Mouse (Mus musculus): Measurements from ENCODE around the gene Pigh.

The Pigh gene

GRCm38 (mm10) chr12:79089182-79089812, at the start of gene Pigh:
Gene Pigh, minus strand, starts transcription at chr12:79089651.
- peak; percentile 64 for DNase-seq (ENCODE audit: low spot score)

- DNase-seq (ENCODE audit: low spot score) = no peak
Observed at GRCm38 (mm10) chr12:79138999-79139398, 49.5 kb upstream of the Pigh start.

- DNase-seq (ENCODE audit: low spot score) = no peak
Observed at GRCm38 (mm10) chr12:79136949-79137348, 47.5 kb upstream of the Pigh start.

GRCm38 (mm10) chr12:79135105-79135504, 45.7 kb upstream of the Pigh start:
- DNase-seq (ENCODE audit: low spot score) = no peak

GRCm38 (mm10) chr12:79134676-79135075, 45.2 kb upstream of the Pigh start:
- DNase-seq (ENCODE audit: low spot score) = no peak

- DNase-seq (ENCODE audit: low spot score) = no peak
Observed at GRCm38 (mm10) chr12:79131706-79132460, 42.4 kb upstream of the Pigh start.

GRCm38 (mm10) chr12:79131178-79131675, 41.8 kb upstream of the Pigh start:
- DNase-seq (ENCODE audit: low spot score) = no peak

GRCm38 (mm10) chr12:79130299-79131177, 41.1 kb upstream of the Pigh start, which contains the start of gene Arg2:
Gene Arg2, plus strand, starts transcription at chr12:79130777.
- DNase-seq (ENCODE audit: low spot score) = peak; percentile 27

- no peak for DNase-seq (ENCODE audit: low spot score)
Observed at GRCm38 (mm10) chr12:79122820-79123219, 33.4 kb upstream of the Pigh start.

GRCm38 (mm10) chr12:79118991-79119390, 29.5 kb upstream of the Pigh start:
- DNase-seq (ENCODE audit: low spot score) = no peak

- no peak for DNase-seq (ENCODE audit: low spot score)
Observed at GRCm38 (mm10) chr12:79105312-79105711, 15.9 kb upstream of the Pigh start.

- no peak for DNase-seq (ENCODE audit: low spot score)
Observed at GRCm38 (mm10) chr12:79104544-79104943, 15.1 kb upstream of the Pigh start.

GRCm38 (mm10) chr12:79103773-79104172, 14.3 kb upstream of the Pigh start:
- DNase-seq (ENCODE audit: low spot score) = no peak

GRCm38 (mm10) chr12:79097106-79097752, 7.8 kb upstream of the Pigh start:
- DNase-seq (ENCODE audit: low spot score) = no peak

GRCm38 (mm10) chr12:79092569-79092968, 3.1 kb upstream of the Pigh start:
- DNase-seq (ENCODE audit: low spot score) = no peak

- no peak for DNase-seq (ENCODE audit: low spot score)
Observed at GRCm38 (mm10) chr12:79073362-79073761, 16.1 kb downstream of the Pigh start.

GRCm38 (mm10) chr12:79072576-79072975, 16.9 kb downstream of the Pigh start:
- DNase-seq (ENCODE audit: low spot score) = no peak

GRCm38 (mm10) chr12:79070736-79071333, 18.6 kb downstream of the Pigh start:
- DNase-seq (ENCODE audit: low spot score) = no peak

- no peak for DNase-seq (ENCODE audit: low spot score)
Observed at GRCm38 (mm10) chr12:79069916-79070315, 19.5 kb downstream of the Pigh start.

- DNase-seq (ENCODE audit: low spot score) = no peak
Observed at GRCm38 (mm10) chr12:79069187-79069608, 20.3 kb downstream of the Pigh start.

- no peak for DNase-seq (ENCODE audit: low spot score)
Observed at GRCm38 (mm10) chr12:79068306-79068705, 21.1 kb downstream of the Pigh start.
